Comparison of ENCODE assay signal across 16 mouse cellular contexts in genomic region chr9:115551080-115551479, GRCm38 (mm10).
"Had no signal": no experiment of that assay in that cellular context is flagged by ENCODE, and none has a peak within 500 bp of the region (broad histone marks: within the 10 kb centered on the region; RNA-seq: fewer than 3 reads in every experiment).

No protein-coding gene starts in this region.

- H3K27ac ChIP-seq: kidney, embryonic 15.5 days; left cerebral cortex, adult 2 months; liver, embryonic 13.5 days; stomach, postnatal 0 days had no signal

- H3K4me2 ChIP-seq: kidney, embryonic 15.5 days; liver, embryonic 13.5 days; midbrain, embryonic 11.5 days had no signal

- H3K9ac ChIP-seq: kidney, embryonic 15.5 days; liver, embryonic 13.5 days had no signal

- H3K36me3 ChIP-seq: kidney, embryonic 15.5 days; liver, embryonic 13.5 days had no signal

- H3K4me3 ChIP-seq: kidney, embryonic 15.5 days; left cerebral cortex, adult 2 months; liver, embryonic 13.5 days had no signal

- H3K27me3 ChIP-seq: kidney, embryonic 15.5 days; liver, embryonic 13.5 days had no signal

- H3K9me3 ChIP-seq: kidney, embryonic 15.5 days; liver, embryonic 13.5 days had no signal

- DNase-seq: kidney, adult 11 months; kidney, adult 8-10 months; kidney, postnatal 10 days; kidney, postnatal 36 days; layer of hippocampus, postnatal 36 days; liver, embryonic 13.5 days; lung, adult 2 months; lung, postnatal 14 days; lung, postnatal 4 days; midbrain, embryonic 14.5 days; thymus, adult 18-20 months; thymus, postnatal 14 days had no signal
